Comparison of ENCODE assay signal across 8 mouse cellular contexts in the genomic region with DNA sequence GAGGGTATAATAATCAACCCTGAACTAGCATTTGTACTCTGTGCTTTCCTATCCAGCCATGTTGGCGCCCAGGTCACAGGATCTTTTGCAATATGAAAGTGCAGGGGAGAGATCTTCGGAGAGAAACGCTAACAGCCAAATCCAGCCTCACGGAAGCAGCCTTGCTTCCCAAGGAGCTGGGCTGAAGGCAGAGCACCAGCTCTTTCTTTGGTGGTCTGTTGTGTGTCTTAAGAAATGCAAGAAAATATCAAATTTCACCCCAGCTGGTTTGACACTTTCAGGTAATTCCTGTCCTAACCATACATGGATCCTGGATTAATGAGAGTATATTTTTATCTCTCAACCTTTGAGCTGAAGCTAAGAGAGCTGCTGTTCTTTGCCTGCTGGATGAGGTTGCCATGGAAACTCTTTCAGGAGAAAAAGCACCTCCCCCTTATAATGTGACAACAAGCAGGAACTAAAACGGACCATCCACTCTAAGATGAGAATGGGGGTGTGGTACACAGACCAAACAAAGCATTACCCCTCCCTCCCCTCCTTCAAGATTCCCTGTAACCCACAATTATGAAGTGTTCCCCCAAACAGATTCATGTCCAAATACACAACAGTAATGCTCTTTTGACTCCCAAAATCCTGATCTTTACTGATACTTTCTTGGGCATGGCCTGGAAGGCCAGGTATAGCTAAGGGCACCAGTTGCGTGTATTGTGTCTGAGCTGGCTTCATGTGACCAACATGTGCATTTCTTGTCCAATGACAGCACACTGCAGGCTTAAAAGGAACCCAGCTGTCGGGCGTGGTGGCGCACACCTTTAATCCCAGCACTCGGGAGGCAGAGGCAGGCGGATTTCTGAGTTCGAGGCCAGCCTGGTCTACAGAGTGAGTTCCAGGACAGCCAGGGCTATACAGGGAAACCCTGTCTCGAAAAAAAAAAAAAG. TPM values are rescaled to one million over a fixed set of nuclear protein-coding genes. Genes with fewer than 3 reads are reported as not detected.
DNase-seq lines count a peak whose midpoint lies in the region; ATAC-seq and TF ChIP-seq lines count a peak whose summit lies in the region.

No protein-coding gene starts in this region.

- H3K4me1 ChIP-seq in megakaryocyte, embryonic 14.5 days, result peaks cover 15% of the 10 kb centered on the region
- peaks cover 7% of the 10 kb centered on the region; the same call in 1 of the 2 replicates for H3K4me1 ChIP-seq in embryonic facial prominence, embryonic 14.5 days (ENCODE audit: control insufficient read depth, insufficient read depth, low read length)
- H3K4me1 ChIP-seq in hindbrain, postnatal 0 days (ENCODE audit: insufficient read depth, low read length), result peaks cover 10% of the 10 kb centered on the region
- H3K4me1 ChIP-seq in midbrain, embryonic 13.5 days (replicated peaks), result peaks cover 29% of the 10 kb centered on the region

- peak overlapping the region; percentile 78 for H3K4me2 ChIP-seq in embryonic facial prominence, embryonic 14.5 days (ENCODE audit: low read depth, low read length)
- H3K4me2 ChIP-seq in hindbrain, postnatal 0 days (ENCODE audit: low read depth, low read length), result peak overlapping the region; percentile 73
- peak overlapping the region; percentile 61 for H3K4me2 ChIP-seq in midbrain, embryonic 13.5 days (replicated peaks)

- ATAC-seq in megakaryocyte, adult 5-6 weeks (ENCODE audit: poor library complexity, severe bottlenecking), result no peak
- 0 out of 2 replicates have a peak, but pooled peaks have one; percentile 10 for ATAC-seq in embryonic facial prominence, embryonic 14.5 days (ENCODE audit: low read depth)
- ATAC-seq in hindbrain, postnatal 0 days, result peak; percentile 87
- ATAC-seq in midbrain, embryonic 13.5 days, result peak; percentile 83
- no peak for ATAC-seq in monocyte, adult 5-6 weeks (replicated peaks; ENCODE audit: insufficient number of reproducible peaks, low FRiP score, low TSS enrichment, poor library complexity, severe bottlenecking)
- ATAC-seq in CD4-positive, CD25-positive, alpha-beta regulatory T cell, adult 4 months, result no peak

- peak; percentile 29 for DNase-seq in embryonic facial prominence, embryonic 14.5 days (ENCODE audit: low spot score)
- peak; percentile 83 for DNase-seq in hindbrain, postnatal 0 days (ENCODE audit: low spot score)
- peak; percentile 37 to 71 for DNase-seq in left cerebral cortex, adult 8-10 months (ENCODE audit: low spot score in 2 of 2)

- no peak for TF ChIP-seq CTCF in hindbrain, postnatal 0 days (IDR thresholded peaks at IDR 0.05; ENCODE audit: low read depth)

- peaks cover 46% of the 10 kb centered on the region for H3K27me3 ChIP-seq in megakaryocyte, embryonic 14.5 days (replicated peaks)
- H3K27me3 ChIP-seq in embryonic facial prominence, embryonic 14.5 days (replicated peaks; ENCODE audit: control insufficient read depth, insufficient read depth, low read length), result peaks cover 10% of the 10 kb centered on the region
- H3K27me3 ChIP-seq in hindbrain, postnatal 0 days (ENCODE audit: insufficient read depth, low read length), result no peaks in the 10 kb centered on the region
- H3K27me3 ChIP-seq in midbrain, embryonic 13.5 days, result peaks cover 4% of the 10 kb centered on the region; the same call in 1 of the 2 replicates

- WGBS in embryonic facial prominence, embryonic 14.5 days, result 55% methylated on average over 13 of the region's 13 CpGs
- 44% methylated on average over 13 of the region's 13 CpGs for WGBS in hindbrain, postnatal 0 days
- 50% methylated on average over 13 of the region's 13 CpGs for WGBS in midbrain, embryonic 13.5 days

- peaks cover 11% of the 10 kb centered on the region for H3K9me3 ChIP-seq in megakaryocyte, embryonic 14.5 days
- H3K9me3 ChIP-seq in embryonic facial prominence, embryonic 14.5 days (ENCODE audit: control insufficient read depth, low read length), result no peaks in the 10 kb centered on the region
- no peaks in the 10 kb centered on the region for H3K9me3 ChIP-seq in hindbrain, postnatal 0 days (ENCODE audit: low read length)
- no peaks in the 10 kb centered on the region for H3K9me3 ChIP-seq in midbrain, embryonic 13.5 days

- H3K9ac ChIP-seq in embryonic facial prominence, embryonic 14.5 days (ENCODE audit: low read depth, low read length), result peak overlapping the region; percentile 60
- H3K9ac ChIP-seq in hindbrain, postnatal 0 days (replicated peaks; ENCODE audit: low read length), result peak overlapping the region; percentile 56
- peak overlapping the region; percentile 63 for H3K9ac ChIP-seq in midbrain, embryonic 13.5 days (replicated peaks)

- peak overlapping the region; percentile 91 for H3K4me3 ChIP-seq in megakaryocyte, embryonic 14.5 days (replicated peaks)
- peak overlapping the region; percentile 45 for H3K4me3 ChIP-seq in embryonic facial prominence, embryonic 14.5 days (ENCODE audit: low read depth, low read length)
- peak overlapping the region; percentile 42 for H3K4me3 ChIP-seq in hindbrain, postnatal 0 days (ENCODE audit: low read length)
- peak overlapping the region; percentile 42 for H3K4me3 ChIP-seq in midbrain, embryonic 13.5 days (replicated peaks)

- H3K27ac ChIP-seq in embryonic facial prominence, embryonic 14.5 days (replicated peaks; ENCODE audit: low read depth, low read length), result no peak overlapping the region; the same call in 1 of the 2 replicates
- H3K27ac ChIP-seq in hindbrain, postnatal 0 days, result peak overlapping the region; percentile 90
- peak overlapping the region; percentile 94 for H3K27ac ChIP-seq in midbrain, embryonic 13.5 days

- H3K36me3 ChIP-seq in megakaryocyte, embryonic 14.5 days (replicated peaks; ENCODE audit: low read length), result no peaks in the 10 kb centered on the region
- H3K36me3 ChIP-seq in embryonic facial prominence, embryonic 14.5 days (ENCODE audit: control insufficient read depth, insufficient read depth, low read length), result no peaks in the 10 kb centered on the region
- H3K36me3 ChIP-seq in hindbrain, postnatal 0 days (ENCODE audit: insufficient read depth, low read length), result no peaks in the 10 kb centered on the region
- H3K36me3 ChIP-seq in midbrain, embryonic 13.5 days, result no peaks in the 10 kb centered on the region

RNA-seq across cellular contexts. Expression of gene Scn3b, which starts 26.8 kb away (rescaled TPM):
- polyA plus RNA-seq in megakaryocyte, embryonic 14.5 days (2012; ENCODE audit: insufficient read depth, low replicate concordance), result not detected in 2 replicates
- 0.87 TPM in 1 of 2 replicates, not detected in the other for total RNA-seq in megakaryocyte, adult 5-6 weeks (2015)
- total RNA-seq in megakaryocyte, adult 5-6 weeks (2017), result not detected in 2 replicates
- 34.7 and 42.9 TPM in 2 replicates for polyA plus RNA-seq in embryonic facial prominence, embryonic 14.5 days (2014; fragmentation: Nextera tagmentation; extraction: Ambion mirVana)
- 154 and 159 TPM in 2 replicates for total RNA-seq in hindbrain, postnatal 0 days (2014; rRNA removed)
- 94.5 and 109 TPM in 2 replicates for polyA plus RNA-seq in hindbrain, postnatal 0 days (2015; fragmentation: Nextera tagmentation; extraction: Ambion mirVana)
- 100 to 1,000 TPM in 2 of 4 experiments, 10 to 100 TPM in 2; 88.1 to 117 (median 98.7) TPM for total RNA-seq in left cerebral cortex, adult 8-10 months (2022)
- polyA plus RNA-seq in midbrain, embryonic 13.5 days (2015; fragmentation: Nextera tagmentation; extraction: Ambion mirVana), result 86.5 and 89.4 TPM in 2 replicates
- not detected in 3 replicates for total RNA-seq in monocyte, adult 5-6 weeks (2017)
- under 1 TPM in 1 of 2 experiments, not detected in 1; 0.13 TPM for polyA plus RNA-seq in CD4-positive, CD25-positive, alpha-beta regulatory T cell, adult 4 months (2017; shearing (Covaris generic))

RNA-seq across cellular contexts. Expression of gene Zfp202, which starts 50.1 kb away (rescaled TPM):
- 0.17 TPM in 1 of 2 replicates, not detected in the other for polyA plus RNA-seq in megakaryocyte, embryonic 14.5 days (2012; ENCODE audit: insufficient read depth, low replicate concordance)
- 1.9 and 2.0 TPM in 2 replicates for total RNA-seq in megakaryocyte, adult 5-6 weeks (2015)
- 1.4 and 1.6 TPM in 2 replicates for total RNA-seq in megakaryocyte, adult 5-6 weeks (2017)
- 5.7 and 6.1 TPM in 2 replicates for polyA plus RNA-seq in embryonic facial prominence, embryonic 14.5 days (2014; fragmentation: Nextera tagmentation; extraction: Ambion mirVana)
- total RNA-seq in hindbrain, postnatal 0 days (2014; rRNA removed), result 8.1 TPM in 2 replicates
- polyA plus RNA-seq in hindbrain, postnatal 0 days (2015; fragmentation: Nextera tagmentation; extraction: Ambion mirVana), result 4.9 TPM in 2 replicates
- 1 to 10 TPM; 3.2 to 4.6 (median 4.1) TPM for total RNA-seq in left cerebral cortex, adult 8-10 months (2022)
- polyA plus RNA-seq in midbrain, embryonic 13.5 days (2015; fragmentation: Nextera tagmentation; extraction: Ambion mirVana), result 9.5 and 9.6 TPM in 2 replicates
- 1.5 to 3.0 TPM (median 2.8 TPM) in 3 replicates for total RNA-seq in monocyte, adult 5-6 weeks (2017)
- polyA plus RNA-seq in CD4-positive, CD25-positive, alpha-beta regulatory T cell, adult 4 months (2017; shearing (Covaris generic)), result 1 to 10 TPM; 1.5 TPM

Comparison
In these comparisons a context has a peak if more than half of its experiments do, and no peak if none do; other contexts are left out.
1. ATAC-seq: peak in embryonic facial prominence, embryonic 14.5 days (single experiment), hindbrain, postnatal 0 days (single experiment) and midbrain, embryonic 13.5 days (single experiment); none in megakaryocyte, adult 5-6 weeks (single experiment), monocyte, adult 5-6 weeks (single experiment) and CD4-positive, CD25-positive, alpha-beta regulatory T cell, adult 4 months (single experiment).
2. DNase-seq: peak in every context shown above with its lines; median percentile 83 in hindbrain, postnatal 0 days; 54 in left cerebral cortex, adult 8-10 months; 29 in embryonic facial prominence, embryonic 14.5 days.
3. RNA of gene Scn3b, which starts 26.8 kb away (polyA plus RNA-seq): 94.5 to 109 TPM in hindbrain, postnatal 0 days, 86.5 to 89.4 TPM in midbrain, embryonic 13.5 days and 34.7 to 42.9 TPM in embryonic facial prominence, embryonic 14.5 days; 0.13 TPM in CD4-positive, CD25-positive, alpha-beta regulatory T cell, adult 4 months and not detected in megakaryocyte, embryonic 14.5 days; every median in the first group is over 10 times any median in the second.
4. Peak in every context shown above with its lines, with median percentiles within 50 percentile points of each other: H3K4me3 ChIP-seq, H3K4me2 ChIP-seq and H3K9ac ChIP-seq.